Mouse (Mus musculus) heart, embryonic 16.5 days (tissue): ENCODE data around the gene Myo10. TPM values are rescaled to one million over a fixed set of nuclear protein-coding genes. Genes with fewer than 3 reads are reported as not detected.

ENCODE experiments used
- ATAC-seq: fragments of 200-750 bp; cut with Nextera tagmentation; replicated peaks from 2 replicates; pipeline ENCODE4 v1.8.0; 2017; ENCODE audit warnings: moderate number of reproducible peaks; ENCODE audit not compliant: insufficient read depth, low FRiP score; ENCODE audit errors: extremely low read depth
- H3K27ac ChIP-seq: fragments of 300-500 bp; sonication (generic); 2 replicates; pipeline ENCODE4 v1.5.1; 2014; ENCODE audit warnings: mild to moderate bottlenecking, low read length, control low read depth, moderate library complexity
- H3K27me3 ChIP-seq: fragments of 300-500 bp; sonication (generic); 2 replicates; pipeline ENCODE4 v1.6.1; 2014; ENCODE audit warnings: low read length, mixed read lengths; ENCODE audit not compliant: control insufficient read depth, insufficient read depth
- H3K36me3 ChIP-seq: fragments of 300-500 bp; sonication (generic); 2 replicates; pipeline ENCODE4 v1.6.1; 2014; ENCODE audit not compliant: control insufficient read depth, insufficient read depth
- H3K4me1 ChIP-seq: fragments of 300-500 bp; sonication (generic); 2 replicates; pipeline ENCODE4 v1.6.1; 2014; ENCODE audit warnings: low read length, mixed read lengths; ENCODE audit not compliant: control insufficient read depth, insufficient read depth
- H3K4me2 ChIP-seq: fragments of 300-500 bp; sonication (generic); 2 replicates; pipeline ENCODE4 v1.6.1; 2014; ENCODE audit warnings: low read depth, mild to moderate bottlenecking, control low read depth, low read length
- H3K4me3 ChIP-seq: fragments of 300-500 bp; sonication (generic); 2 replicates; pipeline ENCODE4 v1.5.1; 2014; ENCODE audit warnings: mild to moderate bottlenecking, control low read depth, low read length
- H3K9ac ChIP-seq: fragments of 300-500 bp; sonication (generic); 2 replicates; pipeline ENCODE4 v1.6.1; 2014; ENCODE audit warnings: low read length, control low read depth
- H3K9me3 ChIP-seq: fragments of 300-500 bp; sonication (generic); replicated peaks from 2 replicates; pipeline ENCODE4 v1.6.1; 2016; ENCODE audit warnings: low read length; ENCODE audit not compliant: control insufficient read depth
- WGBS: fragments of 180-500 bp; shearing (Covaris S2); extraction: QIAGEN DNeasy Blood & Tissue Kit; methylation state at CpG from one replicate; pipeline ENCODE4 v1.1.7; 2014; 5-methylcytosine and 5-hydroxymethylcytosine counted together
- polyA plus RNA-seq: library from polyadenylated mRNA; unstranded; fragments of >200 nt; fragmentation: Nextera tagmentation; extraction: Ambion mirVana; gene quantifications from 2 replicates; pipeline ENCODE4 v1.2.1, GENCODE M21; 2015

The Myo10 gene
- polyA plus RNA-seq, 1 experiment from 2014 or later, result 14.9 TPM

GRCm38 (mm10) chr15:25731053-25731452, 108.7 kb downstream of the Myo10 start:
- no peaks in the 10 kb centered on the region for H3K27me3 ChIP-seq
- 0 out of 2 replicates have a peak overlapping the region, but pooled peaks have one; percentile 46 for H3K9ac ChIP-seq
- H3K4me1 ChIP-seq, result peaks cover 4% of the 10 kb centered on the region
- no peak overlapping the region for H3K4me3 ChIP-seq
- no peak overlapping the region for H3K4me2 ChIP-seq
- no peak overlapping the region for H3K27ac ChIP-seq
- 49% methylated on average over 9 of the region's 9 CpGs for WGBS
- H3K9me3 ChIP-seq, result no peaks in the 10 kb centered on the region
- no peaks in the 10 kb centered on the region; the same call in 1 of the 2 replicates for H3K36me3 ChIP-seq
- ATAC-seq, result no peak

- Histone ChIP-seq H3K9ac (no peak overlapping the region), H3K27me3 (no peaks in the 10 kb centered on the region), H3K27ac (no peak overlapping the region), H3K4me3 (no peak overlapping the region), H3K4me1 (no peaks in the 10 kb centered on the region), H3K4me2 (no peak overlapping the region), H3K9me3 (no peaks in the 10 kb centered on the region), H3K36me3 (peaks cover 2% of the 10 kb centered on the region; the same call in 1 of the 2 replicates)
- ATAC-seq, result no peak
- 77% methylated on average over 8 of the region's 8 CpGs for WGBS
Measured at GRCm38 (mm10) chr15:25732758-25733428, 110.6 kb downstream of the Myo10 start.

- H3K9me3 ChIP-seq, result no peaks in the 10 kb centered on the region
- no peak overlapping the region for H3K4me2 ChIP-seq
- H3K27me3 ChIP-seq, result no peaks in the 10 kb centered on the region
- 87% methylated on average over 11 of the region's 11 CpGs for WGBS
- no peak overlapping the region for H3K9ac ChIP-seq
- no peak overlapping the region for H3K27ac ChIP-seq
- ATAC-seq, result no peak
- H3K4me1 ChIP-seq, result no peaks in the 10 kb centered on the region
- H3K36me3 ChIP-seq, result peaks cover 2% of the 10 kb centered on the region; the same call in 1 of the 2 replicates
- no peak overlapping the region for H3K4me3 ChIP-seq
Measured at GRCm38 (mm10) chr15:25733739-25734430, 111.6 kb downstream of the Myo10 start.

- Histone ChIP-seq H3K9ac (no peak overlapping the region), H3K27me3 (no peaks in the 10 kb centered on the region), H3K9me3 (no peaks in the 10 kb centered on the region), H3K27ac (no peak overlapping the region), H3K4me2 (no peak overlapping the region), H3K4me1 (no peaks in the 10 kb centered on the region), H3K36me3 (peaks cover 8% of the 10 kb centered on the region), H3K4me3 (no peak overlapping the region)
- 79% methylated on average over 6 of the region's 6 CpGs for WGBS
- ATAC-seq, result no peak
Measured at GRCm38 (mm10) chr15:25736531-25736930, 114.2 kb downstream of the Myo10 start.

GRCm38 (mm10) chr15:25740271-25740670, 117.9 kb downstream of the Myo10 start:
- Histone ChIP-seq H3K4me3 (no peak overlapping the region), H3K4me2 (no peak overlapping the region), H3K27ac (peak overlapping the region; percentile 68), H3K9me3 (no peaks in the 10 kb centered on the region), H3K4me1 (no peaks in the 10 kb centered on the region), H3K36me3 (peaks cover 13% of the 10 kb centered on the region; the same call in 1 of the 2 replicates), H3K27me3 (no peaks in the 10 kb centered on the region), H3K9ac (no peak overlapping the region)
- WGBS, result 67% methylated on average over 4 of the region's 4 CpGs
- no peak for ATAC-seq

GRCm38 (mm10) chr15:25742196-25742595, 119.9 kb downstream of the Myo10 start:
- Histone ChIP-seq H3K9ac (no peak overlapping the region), H3K4me1 (no peaks in the 10 kb centered on the region), H3K4me2 (no peak overlapping the region), H3K36me3 (peaks cover 12% of the 10 kb centered on the region; the same call in 1 of the 2 replicates), H3K27me3 (no peaks in the 10 kb centered on the region), H3K9me3 (no peaks in the 10 kb centered on the region), H3K4me3 (no peak overlapping the region), H3K27ac (no peak overlapping the region)
- WGBS, result 86% methylated on average over 13 of the region's 13 CpGs
- ATAC-seq, result no peak

- H3K4me1 ChIP-seq, result no peaks in the 10 kb centered on the region
Measured at GRCm38 (mm10) chr15:25751510-25751909, 129.2 kb downstream of the Myo10 start.

GRCm38 (mm10) chr15:25752597-25752996, 130.3 kb downstream of the Myo10 start:
- no peaks in the 10 kb centered on the region for H3K36me3 ChIP-seq
- H3K27ac ChIP-seq, result no peak overlapping the region
- 85% methylated on average over 1 of the region's 1 CpGs for WGBS
- no peaks in the 10 kb centered on the region for H3K4me1 ChIP-seq
- no peak overlapping the region for H3K4me2 ChIP-seq
- no peaks in the 10 kb centered on the region for H3K27me3 ChIP-seq
- H3K4me3 ChIP-seq, result no peak overlapping the region
- ATAC-seq, result no peak
- no peak overlapping the region for H3K9ac ChIP-seq
- H3K9me3 ChIP-seq, result no peaks in the 10 kb centered on the region

More at GRCm38 (mm10) chr15:25751510-25751909, 129.2 kb downstream of the Myo10 start:
- Histone ChIP-seq H3K4me2 (no peak overlapping the region), H3K9ac (no peak overlapping the region), H3K4me3 (no peak overlapping the region), H3K27ac (no peak overlapping the region), H3K27me3 (no peaks in the 10 kb centered on the region), H3K36me3 (no peaks in the 10 kb centered on the region), H3K9me3 (no peaks in the 10 kb centered on the region)
- WGBS, result 63% methylated on average over 11 of the region's 11 CpGs
- no peak for ATAC-seq

GRCm38 (mm10) chr15:25753003-25753402, 130.7 kb downstream of the Myo10 start:
- Histone ChIP-seq H3K4me2 (no peak overlapping the region), H3K27me3 (no peaks in the 10 kb centered on the region), H3K4me1 (no peaks in the 10 kb centered on the region), H3K9ac (no peak overlapping the region), H3K4me3 (no peak overlapping the region), H3K27ac (no peak overlapping the region), H3K9me3 (no peaks in the 10 kb centered on the region), H3K36me3 (no peaks in the 10 kb centered on the region)
- ATAC-seq, result no peak
- 59% methylated on average over 9 of the region's 9 CpGs for WGBS
